Mouse (Mus musculus) megakaryocyte progenitor cell, adult 5-6 weeks (primary cell): ENCODE data around the gene C330007P06Rik. TPM values are rescaled to one million over a fixed set of nuclear protein-coding genes. Genes with fewer than 3 reads are reported as not detected.
"Not testable (repeated sequence)": the region's sequence is repeated elsewhere in the genome, so short reads cannot be mapped to it uniquely, and the experiment has no call there.

Source experiments
- ATAC-seq: replicated peaks from 2 replicates; pipeline ENCODE4 v1.8.0; 2016; ENCODE audit warnings: mild to moderate bottlenecking, moderate TSS enrichment, inconsistent platforms; ENCODE audit not compliant: poor library complexity
- total RNA-seq, 2 experiments: library from RNA; stranded (forward) in 1 of 2; stranded (reverse) in 1 of 2; fragments of 157-497, 149-512 nt in 1 of 2; fragments of 200-1000 nt in 1 of 2; gene quantifications; 2 replicates each; pipeline versions ENCODE4 v1.2.3 to v1.2.4; 2015 to 2017

C330007P06Rik gene
- total RNA-seq, 2 experiments from 2014 or later = 31.2 to 63.5 TPM

GRCm38 (mm10) chrX:36803189-36803588 is 70.7 kb downstream of the C330007P06Rik start:
- peak; percentile 18 for ATAC-seq

GRCm38 (mm10) chrX:36799131-36799879 is 74.6 kb downstream of the C330007P06Rik start:
- no peak for ATAC-seq

- not testable (repeated sequence) for ATAC-seq
Observed at GRCm38 (mm10) chrX:36796734-36797133, 77.2 kb downstream of the C330007P06Rik start.

- peak; percentile 78 for ATAC-seq
Observed at GRCm38 (mm10) chrX:36796163-36796581, 77.7 kb downstream of the C330007P06Rik start.

GRCm38 (mm10) chrX:36795424-36796162 is 78.3 kb downstream of the C330007P06Rik start, which contains the start of gene Slc25a5:
Gene Slc25a5 (plus strand): TSS chrX:36795651.
- ATAC-seq = peak; percentile 94

- no peak for ATAC-seq
Observed at GRCm38 (mm10) chrX:36794571-36794970, 79.3 kb downstream of the C330007P06Rik start.

- no peak for ATAC-seq
Observed at GRCm38 (mm10) chrX:36789360-36789759, 84.6 kb downstream of the C330007P06Rik start.

- no peak for ATAC-seq
Observed at GRCm38 (mm10) chrX:36777694-36778093, 96.2 kb downstream of the C330007P06Rik start.

GRCm38 (mm10) chrX:36775520-36775919 is 98.4 kb downstream of the C330007P06Rik start:
- no peak for ATAC-seq

Other genes starting within 250 kb of the C330007P06Rik start
- gene Akap17b, start 228.7 kb downstream of the C330007P06Rik start, total RNA-seq (2015) = 1.9 and 2.3 TPM in 2 replicates
- 5.7 TPM in 2 replicates for gene Akap17b, start 228.7 kb downstream of the C330007P06Rik start, total RNA-seq (2017)
- 3.1 and 3.2 TPM in 2 replicates for gene Slc25a43, start 130.5 kb downstream of the C330007P06Rik start, total RNA-seq (2015)
- gene Slc25a43, start 130.5 kb downstream of the C330007P06Rik start, total RNA-seq (2017) = 0.74 and 1.8 TPM in 2 replicates
- gene Slc25a5, start 78.5 kb downstream of the C330007P06Rik start, total RNA-seq (2015) = 1,266 and 1,295 TPM in 2 replicates
- gene Slc25a5, start 78.5 kb downstream of the C330007P06Rik start, total RNA-seq (2017) = 902 and 1,027 TPM in 2 replicates
- 76.8 and 92.8 TPM in 2 replicates for gene Ube2a, start 211 bp downstream of the C330007P06Rik start, total RNA-seq (2015)
- gene Ube2a, start 211 bp downstream of the C330007P06Rik start, total RNA-seq (2017) = 23.2 and 26.2 TPM in 2 replicates
- gene Nkrf, start 28.8 kb upstream of the C330007P06Rik start, total RNA-seq (2015) = 27.8 and 31.2 TPM in 2 replicates
- gene Nkrf, start 28.8 kb upstream of the C330007P06Rik start, total RNA-seq (2017) = 9.8 and 14.1 TPM in 2 replicates
- 50.1 and 53.5 TPM in 2 replicates for gene Sept6, start 117.7 kb upstream of the C330007P06Rik start, total RNA-seq (2015)
- 42.1 and 44.1 TPM in 2 replicates for gene Sept6, start 117.7 kb upstream of the C330007P06Rik start, total RNA-seq (2017)
- gene Sowahd, start 174.7 kb upstream of the C330007P06Rik start, total RNA-seq (2015) = 0.12 and 0.25 TPM in 2 replicates
- 1.00 and 3.4 TPM in 2 replicates for gene Sowahd, start 174.7 kb upstream of the C330007P06Rik start, total RNA-seq (2017)
- 1,695 and 1,778 TPM in 2 replicates for gene Rpl39, start 211.3 kb upstream of the C330007P06Rik start, total RNA-seq (2015)
- 4,041 and 4,700 TPM in 2 replicates for gene Rpl39, start 211.3 kb upstream of the C330007P06Rik start, total RNA-seq (2017)
- gene Upf3b, start 236.2 kb upstream of the C330007P06Rik start, total RNA-seq (2015) = 55.0 and 70.9 TPM in 2 replicates
- gene Upf3b, start 236.2 kb upstream of the C330007P06Rik start, total RNA-seq (2017) = 57.4 and 71.0 TPM in 2 replicates